Mouse (Mus musculus): ENCODE measurements around the gene Sgsh. TPM values are rescaled to one million over a fixed set of nuclear protein-coding genes. Genes with fewer than 3 reads are reported as not detected.

The Sgsh gene
- 4.1 and 4.7 TPM in 2 replicates for polyA plus RNA-seq (2015; fragmentation: Nextera tagmentation; extraction: Ambion mirVana)

DNA sequence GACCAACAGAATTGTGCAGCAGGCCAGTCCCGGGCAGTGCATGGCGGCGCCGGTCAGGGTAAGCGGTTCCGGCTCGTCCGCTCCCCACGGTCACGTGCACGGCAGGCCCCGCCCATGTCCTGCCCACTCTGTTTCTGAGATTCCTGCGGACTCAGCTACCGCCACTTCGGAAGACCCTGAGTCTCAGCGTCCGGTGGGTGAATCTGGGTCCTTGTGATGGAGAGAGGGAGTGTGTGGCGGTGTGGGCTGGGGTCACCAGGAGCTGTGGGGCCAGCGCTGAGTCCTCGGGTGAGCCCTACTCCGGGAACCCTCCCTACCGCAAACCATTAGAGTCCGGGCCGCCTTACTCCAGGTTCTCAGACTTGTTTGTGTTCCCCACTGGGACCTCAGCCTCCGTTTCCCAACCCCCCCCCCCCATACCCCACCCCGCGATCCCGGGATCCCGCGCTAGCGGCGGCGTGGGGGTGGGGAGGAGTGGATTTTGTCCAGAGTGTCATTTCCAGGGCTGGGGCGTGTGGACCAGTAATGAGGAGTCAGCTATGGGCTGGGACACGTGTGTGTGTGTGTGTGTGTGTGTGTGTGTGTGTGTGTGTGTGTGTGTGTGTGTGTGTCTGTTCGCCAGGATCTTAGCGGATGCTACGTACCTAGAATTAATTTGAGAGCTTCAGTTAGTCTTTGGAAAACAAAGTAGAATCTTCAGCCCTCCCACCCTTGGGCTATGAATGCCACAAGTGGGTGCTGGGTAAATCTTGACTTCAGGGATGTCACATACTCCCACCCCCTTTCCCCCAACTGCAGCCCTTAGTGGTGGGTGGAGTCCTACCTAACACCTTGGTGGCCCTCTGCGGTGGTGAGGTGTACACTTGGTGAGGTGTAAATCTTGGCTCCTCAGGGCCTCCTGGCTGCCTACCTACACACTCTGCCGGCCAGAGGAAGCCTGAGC, at the start of gene Sgsh, which contains the start of gene Slc26a11:
Gene Sgsh, minus strand, starts transcription at position 94 of the 943 bp plus-strand sequence.
Gene Slc26a11, plus strand, starts transcription at position 115 of the 943 bp plus-strand sequence.
- ATAC-seq, result peak; percentile 94
- H3K9me3 ChIP-seq (replicated peaks; ENCODE audit: control insufficient read depth, low read length, poor library complexity, severe bottlenecking), result no peaks in the 10 kb centered on the region
- peak within 1 kb of the TSS; percentile 97 for H3K4me2 ChIP-seq (ENCODE audit: low read length)
- H3K4me3 ChIP-seq (ENCODE audit: low read depth, low read length), result peak within 1 kb of the TSS; percentile 70
- no peaks in the 10 kb centered on the region for H3K36me3 ChIP-seq (ENCODE audit: control insufficient read depth, insufficient read depth, low read length)
- WGBS, result 1% methylated on average over 38 of the region's 40 CpGs
- no peaks in the 10 kb centered on the region for H3K27me3 ChIP-seq (ENCODE audit: control insufficient read depth, insufficient read depth, low read depth, low read length)
- H3K4me1 ChIP-seq (ENCODE audit: control insufficient read depth, insufficient read depth, low read length), result peaks cover 14% of the 10 kb centered on the region
- H3K9ac ChIP-seq (ENCODE audit: low read depth, low read length), result peak within 1 kb of the TSS; percentile 74
- H3K27ac ChIP-seq (ENCODE audit: low read length), result peak within 1 kb of the TSS; percentile 47; the same call in 1 of the 2 replicates

DNA sequence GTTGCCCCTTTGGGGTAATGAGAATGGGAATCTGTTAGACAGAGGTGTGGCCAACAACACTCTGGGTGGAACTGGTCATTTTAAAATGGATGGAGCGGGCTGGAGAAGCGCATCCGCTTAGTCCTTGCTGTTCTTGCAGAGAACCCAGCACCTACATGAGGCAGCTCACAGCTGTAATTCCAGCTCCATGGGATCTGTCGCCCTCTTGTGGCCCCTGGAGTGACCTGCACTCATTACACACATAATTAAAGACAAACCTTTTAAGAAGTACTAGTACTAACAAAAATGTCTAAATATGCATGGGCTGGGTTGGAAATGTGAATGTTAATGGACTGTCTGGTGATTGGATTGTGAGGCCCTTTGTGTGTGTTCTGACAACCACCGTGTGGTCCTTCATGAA, 49.3 kb upstream of the Sgsh start:
- no peak for ATAC-seq
- H3K9me3 ChIP-seq (replicated peaks; ENCODE audit: control insufficient read depth, low read length, poor library complexity, severe bottlenecking), result no peaks in the 10 kb centered on the region
- no peaks in the 10 kb centered on the region for H3K4me1 ChIP-seq (ENCODE audit: control insufficient read depth, insufficient read depth, low read length)
- H3K27me3 ChIP-seq (ENCODE audit: control insufficient read depth, insufficient read depth, low read depth, low read length), result no peaks in the 10 kb centered on the region
- H3K9ac ChIP-seq (ENCODE audit: low read depth, low read length), result no peak overlapping the region
- no peaks in the 10 kb centered on the region for H3K36me3 ChIP-seq (ENCODE audit: control insufficient read depth, insufficient read depth, low read length)
- WGBS, result 50% methylated on average over 5 of the region's 5 CpGs
- H3K27ac ChIP-seq (ENCODE audit: low read length), result no peak overlapping the region
- no peak overlapping the region for H3K4me2 ChIP-seq (ENCODE audit: low read length)
- no peak overlapping the region for H3K4me3 ChIP-seq (ENCODE audit: low read depth, low read length)

DNA sequence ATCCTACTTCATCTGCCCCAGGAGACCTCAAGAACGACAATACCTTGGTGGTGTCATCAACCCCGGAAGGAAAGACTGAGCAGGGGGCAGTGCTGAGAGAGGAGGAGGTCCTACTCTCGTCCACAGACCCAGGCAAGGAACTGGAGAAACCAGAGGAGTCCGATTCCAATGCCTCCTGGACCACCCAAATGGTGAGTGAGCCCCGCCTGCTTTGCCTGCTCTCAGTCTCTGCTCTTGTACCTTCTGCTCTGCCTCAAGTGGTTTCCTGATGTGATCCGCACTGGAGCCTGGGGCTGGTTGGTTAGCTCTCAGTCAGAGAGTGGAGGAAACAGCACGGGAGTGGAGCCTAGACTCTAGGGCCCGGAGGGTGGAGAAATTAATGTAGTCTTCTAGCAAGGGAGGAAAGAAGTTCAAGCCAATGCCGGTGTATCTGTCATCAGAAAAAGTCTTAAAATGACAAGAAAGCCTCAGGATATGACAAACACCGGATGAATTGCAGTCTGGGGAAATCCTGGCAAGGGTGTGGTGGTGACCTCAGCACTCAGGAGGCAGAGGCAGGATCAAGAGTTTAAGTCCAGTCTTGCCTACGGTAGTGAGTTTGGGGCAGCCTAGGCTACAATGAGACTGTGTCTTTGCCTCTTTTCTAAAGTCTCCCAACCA, 47.3 kb upstream of the Sgsh start:
- 59% methylated on average over 11 of the region's 11 CpGs for WGBS
- no peak overlapping the region for H3K4me2 ChIP-seq (ENCODE audit: low read length)
- no peak overlapping the region for H3K9ac ChIP-seq (ENCODE audit: low read depth, low read length)
- H3K27me3 ChIP-seq (ENCODE audit: control insufficient read depth, insufficient read depth, low read depth, low read length), result no peaks in the 10 kb centered on the region
- H3K27ac ChIP-seq (ENCODE audit: low read length), result no peak overlapping the region
- no peaks in the 10 kb centered on the region for H3K4me1 ChIP-seq (ENCODE audit: control insufficient read depth, insufficient read depth, low read length)
- H3K36me3 ChIP-seq (ENCODE audit: control insufficient read depth, insufficient read depth, low read length), result no peaks in the 10 kb centered on the region
- no peak for ATAC-seq
- no peak overlapping the region for H3K4me3 ChIP-seq (ENCODE audit: low read depth, low read length)
- H3K9me3 ChIP-seq (replicated peaks; ENCODE audit: control insufficient read depth, low read length, poor library complexity, severe bottlenecking), result no peaks in the 10 kb centered on the region

DNA sequence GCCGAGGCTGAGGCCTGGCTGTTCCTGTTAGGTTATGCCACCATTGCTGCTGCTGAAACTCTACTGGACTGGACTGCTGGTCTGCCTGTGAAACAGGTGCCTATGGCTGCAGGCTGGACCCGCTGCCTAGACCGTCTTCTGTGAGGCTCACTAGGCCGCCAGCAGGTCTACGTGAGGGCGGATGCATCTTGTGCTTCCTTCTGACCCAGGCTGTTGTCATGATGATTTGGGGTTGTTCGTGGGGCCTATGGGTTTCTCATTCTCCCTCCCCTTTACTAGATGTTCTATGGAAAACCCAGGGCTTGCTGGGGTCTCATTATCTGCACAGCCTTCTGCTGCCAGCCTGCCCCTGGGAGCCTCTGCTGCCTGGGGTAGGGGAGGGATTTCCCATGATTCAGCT, 41.1 kb upstream of the Sgsh start:
- Histone ChIP-seq H3K9ac (ENCODE audit: low read depth, low read length) (no peak overlapping the region), H3K9me3 (replicated peaks; ENCODE audit: control insufficient read depth, low read length, poor library complexity, severe bottlenecking) (no peaks in the 10 kb centered on the region), H3K4me3 (ENCODE audit: low read depth, low read length) (no peak overlapping the region), H3K4me1 (ENCODE audit: control insufficient read depth, insufficient read depth, low read length) (peaks cover 8% of the 10 kb centered on the region; the same call in 1 of the 2 replicates), H3K4me2 (ENCODE audit: low read length) (no peak overlapping the region), H3K27me3 (ENCODE audit: control insufficient read depth, insufficient read depth, low read depth, low read length) (peaks cover 46% of the 10 kb centered on the region), H3K36me3 (ENCODE audit: control insufficient read depth, insufficient read depth, low read length) (no peaks in the 10 kb centered on the region), H3K27ac (ENCODE audit: low read length) (no peak overlapping the region)
- 34% methylated on average over 7 of the region's 7 CpGs for whole genome bisulfite sequencing
- ATAC-seq, result no peak

DNA sequence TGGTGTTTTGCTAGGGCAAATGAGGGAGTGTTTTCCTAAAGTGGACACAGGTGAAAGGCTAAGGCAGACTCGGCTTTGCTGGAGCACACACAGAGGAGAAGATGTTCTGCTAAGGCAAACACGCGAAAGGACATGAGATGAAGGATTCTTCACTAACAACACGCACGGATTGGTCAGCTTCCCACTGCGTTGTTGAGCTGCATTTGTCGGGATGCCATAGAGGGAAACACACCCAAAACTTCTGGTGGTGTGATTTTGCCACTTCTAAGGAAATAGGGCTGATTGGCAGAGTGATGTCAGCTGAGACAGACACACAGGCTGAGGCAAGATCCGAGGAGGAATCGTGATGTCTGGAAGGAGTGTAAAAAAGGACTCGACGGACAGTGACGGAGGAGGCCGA, 40.6 kb upstream of the Sgsh start:
- no peak overlapping the region for H3K4me2 ChIP-seq (ENCODE audit: low read length)
- ATAC-seq, result no peak
- no peaks in the 10 kb centered on the region for H3K36me3 ChIP-seq (ENCODE audit: control insufficient read depth, insufficient read depth, low read length)
- no peak overlapping the region for H3K9ac ChIP-seq (ENCODE audit: low read depth, low read length)
- 14% methylated on average over 13 of the region's 13 CpGs for WGBS
- peaks cover 51% of the 10 kb centered on the region for H3K27me3 ChIP-seq (ENCODE audit: control insufficient read depth, insufficient read depth, low read depth, low read length)
- H3K27ac ChIP-seq (ENCODE audit: low read length), result no peak overlapping the region
- no peaks in the 10 kb centered on the region for H3K9me3 ChIP-seq (replicated peaks; ENCODE audit: control insufficient read depth, low read length, poor library complexity, severe bottlenecking)
- no peak overlapping the region for H3K4me3 ChIP-seq (ENCODE audit: low read depth, low read length)
- peaks cover 8% of the 10 kb centered on the region; the same call in 1 of the 2 replicates for H3K4me1 ChIP-seq (ENCODE audit: control insufficient read depth, insufficient read depth, low read length)

DNA sequence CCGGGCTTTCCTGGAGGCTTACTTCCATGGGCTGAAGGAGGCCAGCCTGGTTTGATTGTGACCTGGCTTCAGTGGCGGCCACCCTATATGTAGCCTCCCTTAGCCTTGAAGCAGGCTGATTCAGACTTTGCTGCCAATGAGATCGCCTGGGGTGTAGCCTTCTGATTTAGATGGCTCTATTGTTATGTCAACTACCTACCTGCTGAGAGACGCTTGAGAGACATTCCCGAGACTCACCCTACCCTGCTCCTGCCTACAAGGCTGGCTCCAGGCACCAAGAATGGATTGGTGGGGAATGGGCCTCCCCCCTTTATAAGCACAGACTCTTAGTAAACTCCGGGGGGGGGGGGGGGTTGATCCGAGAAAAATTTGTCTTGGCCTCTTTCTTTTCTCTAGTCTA, 40.1 kb upstream of the Sgsh start:
- H3K27me3 ChIP-seq (ENCODE audit: control insufficient read depth, insufficient read depth, low read depth, low read length), result peaks cover 56% of the 10 kb centered on the region
- H3K36me3 ChIP-seq (ENCODE audit: control insufficient read depth, insufficient read depth, low read length), result no peaks in the 10 kb centered on the region
- no peak overlapping the region for H3K9ac ChIP-seq (ENCODE audit: low read depth, low read length)
- WGBS, result 11% methylated on average over 7 of the region's 7 CpGs
- H3K4me1 ChIP-seq (ENCODE audit: control insufficient read depth, insufficient read depth, low read length), result peaks cover 13% of the 10 kb centered on the region; the same call in 1 of the 2 replicates
- no peak overlapping the region for H3K4me2 ChIP-seq (ENCODE audit: low read length)
- no peak overlapping the region for H3K27ac ChIP-seq (ENCODE audit: low read length)
- H3K4me3 ChIP-seq (ENCODE audit: low read depth, low read length), result no peak overlapping the region
- no peak for ATAC-seq
- no peaks in the 10 kb centered on the region for H3K9me3 ChIP-seq (replicated peaks; ENCODE audit: control insufficient read depth, low read length, poor library complexity, severe bottlenecking)

DNA sequence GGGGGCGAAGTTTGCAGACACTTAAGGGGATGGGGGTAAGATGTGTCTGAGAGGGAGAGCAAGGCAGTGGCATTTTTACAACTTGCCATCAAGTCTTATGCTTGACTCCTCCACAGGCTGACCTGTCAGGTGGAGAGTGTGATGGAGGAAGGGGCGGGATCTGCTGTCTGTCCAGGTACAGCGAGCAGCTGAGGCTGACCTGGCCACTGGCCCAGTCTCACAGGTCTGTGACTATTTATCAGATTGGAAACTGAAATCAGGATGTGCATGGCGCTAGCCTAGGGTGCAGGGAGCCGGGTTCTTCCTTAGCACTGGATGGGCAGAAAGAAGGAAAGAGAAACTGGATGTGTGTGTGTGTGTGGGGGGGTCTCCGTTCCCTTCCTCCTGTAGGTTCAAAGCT, 38.9 kb upstream of the Sgsh start:
- no peak overlapping the region for H3K4me3 ChIP-seq (ENCODE audit: low read depth, low read length)
- H3K36me3 ChIP-seq (ENCODE audit: control insufficient read depth, insufficient read depth, low read length), result no peaks in the 10 kb centered on the region
- H3K27me3 ChIP-seq (ENCODE audit: control insufficient read depth, insufficient read depth, low read depth, low read length), result peaks cover 67% of the 10 kb centered on the region
- no peak overlapping the region for H3K4me2 ChIP-seq (ENCODE audit: low read length)
- no peak overlapping the region for H3K9ac ChIP-seq (ENCODE audit: low read depth, low read length)
- no peak overlapping the region for H3K27ac ChIP-seq (ENCODE audit: low read length)
- ATAC-seq, result no peak
- H3K9me3 ChIP-seq (replicated peaks; ENCODE audit: control insufficient read depth, low read length, poor library complexity, severe bottlenecking), result no peaks in the 10 kb centered on the region
- 45% methylated on average over 6 of the region's 6 CpGs for WGBS
- H3K4me1 ChIP-seq (ENCODE audit: control insufficient read depth, insufficient read depth, low read length), result peaks cover 21% of the 10 kb centered on the region

DNA sequence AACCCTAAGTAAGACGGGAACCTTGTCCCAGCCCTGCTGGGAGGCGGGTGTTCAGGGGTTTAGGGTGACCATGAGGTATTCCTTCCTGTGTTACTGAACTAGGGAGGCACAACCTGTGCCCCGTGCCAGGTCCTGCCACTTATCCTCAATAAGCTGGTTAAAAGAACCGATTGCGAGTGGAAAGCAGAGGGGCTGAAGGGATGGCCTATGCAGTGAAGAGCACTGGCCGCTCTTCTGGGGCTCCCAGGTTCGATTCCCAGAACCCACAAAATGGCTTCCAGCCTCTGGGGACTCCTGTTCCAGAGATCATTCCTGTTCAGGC, 38.1 kb upstream of the Sgsh start:
- Histone ChIP-seq H3K27ac (ENCODE audit: low read length) (no peak overlapping the region), H3K9me3 (replicated peaks; ENCODE audit: control insufficient read depth, low read length, poor library complexity, severe bottlenecking) (no peaks in the 10 kb centered on the region), H3K27me3 (ENCODE audit: control insufficient read depth, insufficient read depth, low read depth, low read length) (peaks cover 75% of the 10 kb centered on the region), H3K4me3 (ENCODE audit: low read depth, low read length) (peak overlapping the region; percentile 33; the same call in 1 of the 2 replicates), H3K4me2 (ENCODE audit: low read length) (peak overlapping the region; percentile 53), H3K4me1 (ENCODE audit: control insufficient read depth, insufficient read depth, low read length) (peaks cover 21% of the 10 kb centered on the region), H3K36me3 (ENCODE audit: control insufficient read depth, insufficient read depth, low read length) (no peaks in the 10 kb centered on the region), H3K9ac (ENCODE audit: low read depth, low read length) (no peak overlapping the region; the same call in 1 of the 2 replicates)
- WGBS, result 31% methylated on average over 7 of the region's 7 CpGs
- no peak for ATAC-seq

Measured in midbrain, embryonic 16.5 days (tissue).